Mouse (Mus musculus): ENCODE measurements around the gene 4933405L10Rik. TPM values are rescaled to one million over a fixed set of nuclear protein-coding genes. Genes with fewer than 3 reads are reported as not detected.

The 4933405L10Rik gene
- polyA plus RNA-seq, 1 experiment = 0.52 TPM

DNA sequence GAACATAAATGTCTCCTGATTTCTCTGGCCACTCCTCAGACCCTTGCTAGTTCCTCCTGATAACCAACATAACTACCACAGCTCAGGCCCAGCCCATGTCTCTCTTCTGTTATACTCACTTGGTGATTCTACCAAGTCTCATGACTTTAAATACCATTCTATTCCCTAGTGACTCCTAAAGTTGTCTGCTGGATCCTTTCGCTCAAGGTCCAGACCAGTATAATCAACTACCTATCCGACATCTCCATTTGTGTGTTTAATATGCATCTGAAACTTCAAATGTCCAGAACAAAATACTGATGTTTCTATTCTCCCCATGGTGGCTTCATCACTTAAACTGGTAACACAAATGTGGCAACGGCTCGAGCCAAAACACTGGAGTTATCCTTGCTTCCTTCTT lies 35.8 kb downstream of the 4933405L10Rik start:
- Histone ChIP-seq H3K27ac (ENCODE audit: insufficient read depth, low read length) (no peak overlapping the region), H3K4me3 (ENCODE audit: insufficient read depth, low read length) (no peak overlapping the region), H3K4me1 (ENCODE audit: control insufficient read depth, insufficient read depth, low read length) (no peaks in the 10 kb centered on the region)
- TF ChIP-seq POLR2A (IDR thresholded peaks at IDR 0.05; ENCODE audit: extremely low read depth, insufficient read depth, low read length) (no peak), CTCF (IDR thresholded peaks at IDR 0.05; ENCODE audit: extremely low read depth, insufficient read depth, low read length) (no peak)

DNA sequence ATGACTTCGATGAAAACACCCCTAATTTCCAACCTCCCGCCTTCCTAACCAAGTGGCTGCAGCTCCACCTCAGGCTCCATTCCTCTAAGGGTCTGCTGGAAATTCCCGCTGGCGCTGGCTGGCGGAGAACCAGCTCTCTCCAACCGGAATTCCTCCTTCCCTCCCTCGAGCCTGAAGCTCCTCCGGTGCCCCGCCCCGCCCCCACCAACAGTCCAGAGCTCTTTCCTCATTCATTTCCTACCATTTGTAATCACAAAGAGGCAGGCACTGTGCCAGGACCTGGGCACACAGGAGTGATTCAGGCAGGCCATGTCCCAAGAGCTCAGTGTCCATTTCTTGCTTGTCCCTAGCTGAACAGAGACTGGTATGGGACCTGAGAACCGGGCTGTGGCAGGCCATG lies 43.2 kb downstream of the 4933405L10Rik start:
- TF ChIP-seq POLR2A (IDR thresholded peaks at IDR 0.05; ENCODE audit: extremely low read depth, insufficient read depth, low read length) (no peak), CTCF (IDR thresholded peaks at IDR 0.05; ENCODE audit: extremely low read depth, insufficient read depth, low read length) (no peak)
- Histone ChIP-seq H3K27ac (ENCODE audit: insufficient read depth, low read length) (no peak overlapping the region), H3K4me1 (ENCODE audit: control insufficient read depth, insufficient read depth, low read length) (no peaks in the 10 kb centered on the region)

DNA sequence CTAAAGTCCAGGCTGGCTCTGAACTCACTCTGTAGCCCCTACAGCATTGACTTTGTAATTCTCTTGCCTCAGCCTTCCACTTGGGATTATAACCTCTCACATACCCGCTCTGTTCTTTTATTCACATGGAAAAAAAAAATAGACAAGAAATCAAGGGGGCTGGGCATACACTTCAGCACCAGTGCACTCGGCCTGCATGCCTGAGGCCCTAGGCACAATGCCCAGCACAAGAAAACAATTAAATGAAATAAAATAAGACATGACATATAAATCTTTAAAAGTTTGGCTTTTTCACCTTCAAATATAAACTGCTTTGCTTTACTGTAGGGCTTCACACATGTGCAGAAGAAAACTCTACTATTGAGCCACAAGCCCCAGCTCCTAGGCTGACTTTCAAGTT lies 46.5 kb downstream of the 4933405L10Rik start:
- TF ChIP-seq CTCF (IDR thresholded peaks at IDR 0.05; ENCODE audit: extremely low read depth, insufficient read depth, low read length) = no peak
- TF ChIP-seq POLR2A (IDR thresholded peaks at IDR 0.05; ENCODE audit: extremely low read depth, insufficient read depth, low read length) = no peak
- no peaks in the 10 kb centered on the region for H3K4me1 ChIP-seq (ENCODE audit: control insufficient read depth, insufficient read depth, low read length)
- no peak overlapping the region for H3K4me3 ChIP-seq (ENCODE audit: insufficient read depth, low read length)
- H3K27ac ChIP-seq (ENCODE audit: insufficient read depth, low read length) = no peak overlapping the region

More for the DNA sequence above, 43.2 kb downstream of the 4933405L10Rik start:
- no peak overlapping the region for H3K4me3 ChIP-seq (ENCODE audit: insufficient read depth, low read length)

DNA sequence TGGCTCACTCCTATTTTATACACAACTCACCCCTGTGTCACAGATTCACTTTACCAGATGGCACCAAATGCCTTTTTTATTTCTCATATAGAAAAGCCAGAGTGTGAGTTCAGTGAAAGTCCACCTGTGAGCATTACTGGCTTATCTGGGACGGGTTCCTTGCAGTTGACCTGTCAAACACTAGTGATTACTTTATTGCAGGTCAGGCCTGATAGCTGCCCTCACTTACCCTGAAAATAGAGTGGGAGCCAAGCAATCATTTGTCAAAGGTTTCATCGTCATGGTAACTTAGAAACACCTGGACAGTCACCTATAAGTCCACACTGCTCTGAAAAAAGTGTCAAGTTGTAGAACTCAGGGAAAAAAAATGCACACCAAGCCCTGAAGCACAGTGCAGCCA lies 47.2 kb downstream of the 4933405L10Rik start:
- Histone ChIP-seq H3K4me3 (ENCODE audit: insufficient read depth, low read length) (no peak overlapping the region), H3K4me1 (ENCODE audit: control insufficient read depth, insufficient read depth, low read length) (no peaks in the 10 kb centered on the region), H3K27ac (ENCODE audit: insufficient read depth, low read length) (no peak overlapping the region)
- TF ChIP-seq POLR2A (IDR thresholded peaks at IDR 0.05; ENCODE audit: extremely low read depth, insufficient read depth, low read length) (no peak), CTCF (IDR thresholded peaks at IDR 0.05; ENCODE audit: extremely low read depth, insufficient read depth, low read length) (no peak)

DNA sequence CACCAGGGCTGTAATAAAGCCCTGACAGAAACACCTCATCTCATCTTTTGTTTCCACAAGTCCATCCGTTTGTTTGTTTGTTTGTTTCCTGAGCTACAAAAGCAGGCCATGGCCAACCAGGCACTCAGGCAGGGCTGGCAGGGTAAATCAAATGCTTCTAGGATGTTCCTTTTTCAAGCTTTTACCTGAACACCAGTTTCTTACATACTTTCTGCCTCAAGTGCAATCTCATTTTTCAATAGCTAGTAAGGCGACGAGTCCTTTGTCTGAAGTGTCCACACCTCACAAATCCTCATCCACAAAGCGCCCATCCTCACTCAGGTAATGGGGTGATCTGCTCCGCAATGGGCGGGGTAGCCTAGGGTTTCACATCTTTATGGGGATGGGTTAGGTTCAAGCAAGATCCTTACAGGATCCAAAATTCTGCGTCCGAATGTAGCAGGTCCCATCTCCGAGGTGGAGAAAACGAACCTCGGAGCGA lies 50.4 kb downstream of the 4933405L10Rik start:
- H3K27ac ChIP-seq (ENCODE audit: insufficient read depth, low read length) = no peak overlapping the region
- TF ChIP-seq CTCF (IDR thresholded peaks at IDR 0.05; ENCODE audit: extremely low read depth, insufficient read depth, low read length) (no peak), POLR2A (IDR thresholded peaks at IDR 0.05; ENCODE audit: extremely low read depth, insufficient read depth, low read length) (no peak)

DNA sequence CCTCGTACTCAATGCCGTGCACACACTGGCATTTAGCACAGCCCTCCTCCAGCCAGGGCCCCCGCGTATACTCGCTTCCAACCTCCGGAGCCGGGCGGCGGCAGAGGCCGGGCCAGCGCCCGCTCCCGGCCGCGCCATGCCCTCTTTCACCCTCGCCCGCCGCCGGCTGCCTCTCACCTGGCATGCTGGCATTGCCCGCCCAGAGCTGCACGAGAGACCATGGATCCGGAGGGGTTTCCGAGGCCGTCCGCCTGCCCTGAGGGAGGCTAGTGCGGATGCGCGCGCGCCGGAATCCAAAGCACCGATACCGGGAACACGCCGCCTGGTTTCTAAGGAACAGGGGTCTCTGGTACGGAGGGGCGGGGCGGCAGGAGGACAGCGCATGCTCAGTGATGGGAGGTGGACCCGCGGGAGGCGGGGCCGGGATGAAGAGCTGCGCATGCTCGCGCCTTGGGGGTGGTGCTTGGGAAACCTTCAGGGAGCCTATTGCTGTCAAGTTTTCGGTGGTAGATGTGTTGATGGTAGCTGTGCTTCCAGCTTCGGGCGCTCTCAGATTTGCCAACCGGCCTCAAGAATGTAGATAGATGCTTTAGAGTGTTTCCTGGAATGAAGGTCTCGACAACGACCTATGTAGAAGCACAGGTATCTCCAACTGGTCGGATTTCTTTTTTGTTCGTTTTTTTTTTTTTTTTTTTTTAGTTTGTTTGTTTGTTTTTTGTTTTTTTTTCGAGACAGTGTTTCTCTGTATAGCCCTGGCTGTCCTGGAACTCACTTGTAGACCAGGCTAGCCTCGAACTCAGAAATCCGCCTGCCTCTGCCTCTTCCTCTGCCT lies 51.0 kb downstream of the 4933405L10Rik start, which contains the start of gene Gfod2:
Gfod2 (minus strand) TSS at position 388 of the 832 bp plus-strand sequence.
- H3K4me3 ChIP-seq (ENCODE audit: insufficient read depth, low read length) = peak within 1 kb of the TSS; percentile 56
- TF ChIP-seq POLR2A (IDR thresholded peaks at IDR 0.05; ENCODE audit: extremely low read depth, insufficient read depth, low read length) (peak; percentile 95), CTCF (IDR thresholded peaks at IDR 0.05; ENCODE audit: extremely low read depth, insufficient read depth, low read length) (no peak)
- H3K27ac ChIP-seq (ENCODE audit: insufficient read depth, low read length) = no peak within 1 kb of the TSS
- H3K4me1 ChIP-seq (ENCODE audit: control insufficient read depth, insufficient read depth, low read length) = no peaks in the 10 kb centered on the region

More for the DNA sequence above, 50.4 kb downstream of the 4933405L10Rik start:
- H3K4me1 ChIP-seq (ENCODE audit: control insufficient read depth, insufficient read depth, low read length) = no peaks in the 10 kb centered on the region
- peak overlapping the region; percentile 56 for H3K4me3 ChIP-seq (ENCODE audit: insufficient read depth, low read length)

Other genes starting within 250 kb of the 4933405L10Rik start
- 77.9 and 93.2 TPM in 2 replicates for gene Tppp3, start 236.1 kb upstream of the 4933405L10Rik start, polyA plus RNA-seq (2012; rRNA removed)
- gene Zdhhc1, start 210.8 kb upstream of the 4933405L10Rik start, polyA plus RNA-seq (2012; rRNA removed) = 63.6 and 66.2 TPM in 2 replicates
- not detected in 2 replicates for gene Hsd11b2, start 188.9 kb upstream of the 4933405L10Rik start, polyA plus RNA-seq (2012; rRNA removed)
- 359 and 361 TPM in 2 replicates for gene Atp6v0d1, start 141.6 kb upstream of the 4933405L10Rik start, polyA plus RNA-seq (2012; rRNA removed)
- 47.3 and 49.1 TPM in 2 replicates for gene Ripor1, start 102.4 kb upstream of the 4933405L10Rik start, polyA plus RNA-seq (2012; rRNA removed)
- gene Ctcf, start 71.1 kb upstream of the 4933405L10Rik start, polyA plus RNA-seq (2012; rRNA removed) = 30.3 and 30.8 TPM in 2 replicates
- 0.15 and 0.17 TPM in 2 replicates for gene Agrp, start 70.3 kb upstream of the 4933405L10Rik start, polyA plus RNA-seq (2012; rRNA removed)
- gene Carmil2, start 21.4 kb upstream of the 4933405L10Rik start, polyA plus RNA-seq (2012; rRNA removed) = 43.9 and 47.6 TPM in 2 replicates
- 49.4 and 52.3 TPM in 2 replicates for gene Acd, start 6.6 kb upstream of the 4933405L10Rik start, polyA plus RNA-seq (2012; rRNA removed)
- 57.3 and 58.1 TPM in 2 replicates for gene Pard6a, start 6.5 kb upstream of the 4933405L10Rik start, polyA plus RNA-seq (2012; rRNA removed)
- gene Enkd1, start 555 bp downstream of the 4933405L10Rik start, polyA plus RNA-seq (2012; rRNA removed) = 16.4 and 18.3 TPM in 2 replicates
- 15.6 and 17.8 TPM in 2 replicates for gene Gfod2, start 51.0 kb downstream of the 4933405L10Rik start, polyA plus RNA-seq (2012; rRNA removed)
- gene Ranbp10, start 119.7 kb downstream of the 4933405L10Rik start, polyA plus RNA-seq (2012; rRNA removed) = 24.6 and 25.7 TPM in 2 replicates
- 0.11 and 0.31 TPM in 2 replicates for gene Tsnaxip1, start 120.1 kb downstream of the 4933405L10Rik start, polyA plus RNA-seq (2012; rRNA removed)
- 33.2 and 33.6 TPM in 2 replicates for gene Cenpt, start 145.6 kb downstream of the 4933405L10Rik start, polyA plus RNA-seq (2012; rRNA removed)
- 48.0 and 49.7 TPM in 2 replicates for gene Thap11, start 147.5 kb downstream of the 4933405L10Rik start, polyA plus RNA-seq (2012; rRNA removed)
- 85.1 and 86.1 TPM in 2 replicates for gene Nutf2, start 152.9 kb downstream of the 4933405L10Rik start, polyA plus RNA-seq (2012; rRNA removed)
- gene Edc4, start 173.2 kb downstream of the 4933405L10Rik start, polyA plus RNA-seq (2012; rRNA removed) = 71.3 and 74.7 TPM in 2 replicates
- 7.9 and 8.5 TPM in 2 replicates for gene Nrn1l, start 185.9 kb downstream of the 4933405L10Rik start, polyA plus RNA-seq (2012; rRNA removed)
- gene Pskh1, start 192.8 kb downstream of the 4933405L10Rik start, polyA plus RNA-seq (2012; rRNA removed) = 13.1 and 13.3 TPM in 2 replicates
- 3.4 and 3.6 TPM in 2 replicates for gene Ctrl, start 226.2 kb downstream of the 4933405L10Rik start, polyA plus RNA-seq (2012; rRNA removed)
- 137 and 147 TPM in 2 replicates for gene Psmb10, start 230.8 kb downstream of the 4933405L10Rik start, polyA plus RNA-seq (2012; rRNA removed)
- gene Lcat, start 235.7 kb downstream of the 4933405L10Rik start, polyA plus RNA-seq (2012; rRNA removed) = 54.4 and 55.7 TPM in 2 replicates